Mouse (Mus musculus) cortical plate, adult 2 months (tissue): Measurements from ENCODE around the gene Rps26.

Experiments used
- CTCF ChIP-seq: fragments of 200-500 bp; IDR thresholded peaks from 2 replicates; pipeline ENCODE4 v1.5.1; 2011; ENCODE audit warnings: mild to moderate bottlenecking, control low read depth, low read length; ENCODE audit not compliant: insufficient read depth; ENCODE audit errors: extremely low read depth
- POLR2A ChIP-seq: fragments of 200-500 bp; IDR thresholded peaks from 2 replicates; pipeline ENCODE4 v1.6.1; 2011; ENCODE audit warnings: mild to moderate bottlenecking, low read length, control low read depth; ENCODE audit not compliant: insufficient read depth; ENCODE audit errors: extremely low read depth

DNA sequence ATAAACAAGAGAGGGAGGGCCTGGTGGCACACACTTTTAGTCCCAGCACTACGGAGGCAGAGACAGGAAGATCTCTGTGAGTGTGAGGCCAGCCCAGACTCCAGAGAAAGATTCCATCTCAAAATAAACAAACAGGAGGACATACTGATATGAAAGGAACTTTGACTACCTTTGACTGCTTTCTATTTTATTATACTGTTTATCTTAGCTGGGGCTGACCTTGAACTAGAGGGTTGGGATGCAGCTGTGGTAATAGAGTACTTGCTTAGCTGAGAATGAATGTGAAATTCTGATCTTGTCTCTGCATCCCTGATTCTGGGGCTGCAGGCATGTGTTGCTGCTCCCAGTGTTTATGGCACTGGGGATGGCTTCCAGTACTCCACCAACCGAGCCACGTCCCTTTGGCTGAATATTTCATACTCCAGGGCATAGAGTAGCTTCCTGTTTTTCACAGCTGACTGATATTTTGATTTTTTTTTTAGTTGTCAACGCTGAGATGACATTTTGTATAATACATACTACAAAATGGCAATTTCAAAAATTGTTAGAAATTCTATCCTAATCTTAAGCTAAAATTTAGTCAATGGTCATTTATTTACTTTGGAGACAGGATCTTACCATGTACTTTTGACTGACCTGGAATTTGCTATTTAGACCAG lies 23.9 kb downstream of the Rps26 start:
- TF ChIP-seq CTCF, result no peak
- no peak for TF ChIP-seq POLR2A
